Mouse (Mus musculus): ENCODE measurements around the gene Mrgprh. TPM values are rescaled to one million over a fixed set of nuclear protein-coding genes. Genes with fewer than 3 reads are reported as not detected.

Gene Mrgprh
- under 1 TPM in 1 of 2 experiments, not detected in 1; 0.66 TPM for polyA plus RNA-seq (2017; shearing (Covaris generic))

DNA sequence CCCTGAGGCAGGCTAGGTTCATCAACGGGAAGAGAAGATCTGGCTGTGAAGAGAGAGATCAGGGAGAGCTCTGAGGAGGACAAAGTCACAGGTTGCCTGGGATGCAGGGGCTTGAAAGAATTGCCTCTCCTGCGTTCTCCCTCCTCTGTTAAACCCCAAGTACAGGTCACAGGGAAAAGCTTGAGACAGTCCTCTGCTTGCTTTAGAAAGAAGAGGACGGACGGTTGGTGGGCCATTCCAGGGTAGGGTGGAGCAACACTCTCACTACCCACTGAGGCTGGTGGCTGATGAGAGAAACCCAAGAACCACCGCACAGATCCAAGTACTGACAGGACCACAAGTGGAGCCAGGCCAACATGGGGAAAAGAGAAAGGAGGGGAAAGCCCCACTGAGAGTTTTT, at the start of gene Mrgprh:
Gene Mrgprh (plus strand): TSS at position 301 of the 400 bp plus-strand sequence.

DNA sequence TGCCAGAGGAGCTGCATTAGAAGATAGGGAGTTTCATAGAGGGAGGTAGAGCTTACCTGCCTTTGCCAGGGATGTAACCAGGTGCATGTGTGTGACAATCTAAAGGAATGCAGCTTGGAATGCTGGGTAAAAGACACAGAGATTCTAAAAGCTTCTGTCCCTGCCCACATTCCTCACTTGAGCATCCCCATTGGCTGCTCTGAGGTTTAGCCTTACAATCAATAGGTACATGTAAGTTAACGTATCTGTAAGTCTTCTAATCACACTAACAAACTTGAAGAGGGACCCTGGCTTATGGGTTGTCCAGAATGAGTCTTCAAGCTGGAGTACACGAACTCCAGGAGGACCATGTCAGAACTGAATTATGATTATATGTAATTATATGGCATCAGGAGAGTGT, 7.8 kb upstream of the Mrgprh start, which contains the start of gene Mas1:
Gene Mas1 (minus strand): TSS at position 101 of the 400 bp plus-strand sequence.

DNA sequence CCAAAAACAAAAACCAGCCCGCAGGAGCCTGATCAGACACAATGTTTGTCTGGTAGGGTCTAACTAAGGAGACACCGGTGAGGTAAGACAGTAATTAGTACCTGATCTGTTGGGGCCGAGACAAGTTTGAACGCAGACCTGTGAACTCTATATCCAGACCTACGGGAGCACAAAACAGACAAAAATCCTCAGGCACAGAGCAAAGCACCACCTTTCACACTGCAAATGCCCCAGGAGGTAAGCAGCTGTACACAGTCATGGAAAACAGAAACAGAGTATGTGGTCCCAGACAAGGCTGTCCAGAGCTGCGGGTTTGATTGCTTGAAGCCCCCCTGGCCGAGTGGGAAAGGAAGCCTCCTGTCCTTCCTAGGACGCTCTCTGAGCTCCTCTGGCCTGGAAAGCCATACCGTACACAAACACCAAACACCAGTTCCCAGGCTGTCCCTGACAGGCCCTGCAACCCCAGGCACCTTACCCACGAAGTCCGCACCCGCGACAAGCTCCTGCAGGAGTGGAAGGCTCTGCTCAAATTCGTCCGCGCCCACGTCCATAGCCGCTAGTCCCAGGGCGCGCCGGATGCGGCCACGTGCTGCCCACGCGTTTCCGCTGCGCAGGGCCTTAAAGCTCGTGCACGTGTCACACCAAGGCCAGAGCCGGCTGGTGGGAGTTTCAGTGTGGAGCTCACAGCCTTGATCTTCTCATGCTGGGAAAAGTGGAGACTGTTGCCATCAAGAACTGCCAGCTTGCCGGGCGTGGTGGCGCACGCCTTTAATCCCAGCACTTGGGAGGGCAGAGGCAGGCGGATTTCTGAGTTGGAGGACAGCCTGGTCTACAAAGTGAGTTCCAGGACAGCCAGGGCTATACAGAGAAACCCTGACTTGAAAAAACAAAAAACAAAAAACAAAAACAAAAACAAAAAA, 33.8 kb downstream of the Mrgprh start, which contains the start of gene Pnldc1:
Gene Pnldc1 (minus strand): TSS at position 870 of the 920 bp plus-strand sequence.

DNA sequence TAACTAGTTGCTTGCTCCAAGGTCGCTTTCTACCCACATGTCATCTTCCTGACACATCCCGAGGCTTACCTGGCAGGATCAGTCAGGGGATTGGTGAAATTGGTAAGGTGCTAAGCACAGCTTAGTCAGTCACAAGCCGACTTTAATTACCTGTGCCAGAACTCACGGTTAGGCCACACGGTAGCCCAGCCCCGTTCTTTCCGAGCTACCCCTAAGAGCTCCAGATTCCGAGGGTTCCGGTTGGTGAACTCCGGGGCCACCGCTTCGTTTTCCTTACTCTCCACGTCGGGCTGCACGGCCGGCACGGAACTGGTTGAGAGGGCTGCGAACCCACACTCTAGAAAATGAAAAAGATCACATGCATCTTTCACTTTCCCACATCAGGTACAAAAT, 39.6 kb downstream of the Mrgprh start, which contains the start of gene Tcp1:
Gene Tcp1 (plus strand): TSS at position 214 of the 393 bp plus-strand sequence.

DNA sequence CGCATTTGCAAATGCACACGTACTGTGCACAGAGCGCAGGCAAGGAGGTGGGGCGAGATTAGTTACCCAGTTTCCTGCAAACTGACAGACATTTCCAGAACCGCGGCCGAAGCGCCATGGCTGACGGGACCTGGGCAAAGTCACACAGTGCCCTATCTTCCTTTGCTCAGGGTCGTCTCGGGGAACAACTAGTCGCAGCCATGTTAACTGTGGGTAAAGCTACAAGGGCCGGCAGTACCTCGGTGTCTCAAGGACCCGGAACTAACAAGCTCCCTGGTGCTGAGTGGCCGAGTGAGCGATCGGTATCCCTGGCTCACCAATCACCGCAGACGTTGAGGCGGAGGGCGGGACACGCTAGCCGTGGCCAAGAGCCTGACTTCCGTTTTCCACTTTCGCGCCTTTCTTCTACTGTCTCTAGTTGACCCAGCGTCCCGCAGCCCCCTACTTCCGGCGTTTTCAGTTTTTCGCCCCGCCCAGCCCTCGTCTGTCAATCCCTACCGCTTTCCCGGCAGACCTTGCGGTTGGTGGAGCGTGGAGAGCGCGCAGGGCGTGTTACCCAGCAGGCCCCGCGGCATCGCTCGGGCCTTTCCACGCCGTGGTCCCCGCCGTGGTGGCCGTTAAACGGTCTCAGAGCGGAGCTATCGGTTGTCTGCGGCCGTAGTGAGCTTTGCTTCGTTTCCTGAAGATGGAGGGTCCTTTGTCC, 40.2 kb downstream of the Mrgprh start, which contains the start of gene Mrpl18:
Gene Mrpl18 (minus strand): TSS at position 465 of the 703 bp plus-strand sequence.

Other genes with a start within 250 kb of the Mrgprh start
- not detected for gene Slc22a1, start 200.2 kb upstream of the Mrgprh start, polyA plus RNA-seq (2017; shearing (Covaris generic))
- 10 to 100 TPM; 29.0 to 38.6 TPM for gene Igf2r, start 106.4 kb upstream of the Mrgprh start, polyA plus RNA-seq (2017; shearing (Covaris generic))
- under 1 TPM; 0.16 to 0.17 TPM for gene Mas1, start 7.9 kb upstream of the Mrgprh start, polyA plus RNA-seq (2017; shearing (Covaris generic))
- 1 to 10 TPM in 1 of 2 experiments, under 1 TPM in 1; 0.98 to 2.4 TPM for gene Pnldc1, start 34.2 kb downstream of the Mrgprh start, polyA plus RNA-seq (2017; shearing (Covaris generic))
- 100 to 1,000 TPM; 172 to 203 TPM for gene Tcp1, start 39.7 kb downstream of the Mrgprh start, polyA plus RNA-seq (2017; shearing (Covaris generic))
- gene Mrpl18, start 40.3 kb downstream of the Mrgprh start, polyA plus RNA-seq (2017; shearing (Covaris generic)): 100 to 1,000 TPM; 108 to 134 TPM
- 1 to 10 TPM in 1 of 2 experiments, under 1 TPM in 1; 0.47 to 1.3 TPM for gene Acat3, start 64.6 kb downstream of the Mrgprh start, polyA plus RNA-seq (2017; shearing (Covaris generic))
- 10 to 100 TPM; 27.6 to 54.4 TPM for gene Acat2, start 84.7 kb downstream of the Mrgprh start, polyA plus RNA-seq (2017; shearing (Covaris generic))
- gene Wtap, start 118.1 kb downstream of the Mrgprh start, polyA plus RNA-seq (2017; shearing (Covaris generic)): 10 to 100 TPM; 70.8 to 89.0 TPM
- gene Sod2, start 130.8 kb downstream of the Mrgprh start, polyA plus RNA-seq (2017; shearing (Covaris generic)): 100 to 1,000 TPM in 1 of 2 experiments, 10 to 100 TPM in 1; 99.0 to 110 TPM
- gene Gpr31b, start 176.3 kb downstream of the Mrgprh start, polyA plus RNA-seq (2017; shearing (Covaris generic)): not detected
- gene Tcp10b, start 185.1 kb downstream of the Mrgprh start, polyA plus RNA-seq (2017; shearing (Covaris generic)): under 1 TPM in 1 of 2 experiments, not detected in 1; 0.53 TPM